Mouse (Mus musculus) midbrain, embryonic 10.5 days (tissue): ENCODE measurements around the gene Qpctl. TPM values are rescaled to one million over a fixed set of nuclear protein-coding genes. Genes with fewer than 3 reads are reported as not detected.

ENCODE experiments used
- DNase-seq: peaks from one replicate; pipeline ENCODE4 v3.0.0-alpha.2; 2017; ENCODE audit warnings: low spot score
- H3K27ac ChIP-seq: fragments of 300-500 bp; sonication (generic); replicated peaks from 2 replicates; pipeline ENCODE4 v1.5.1; 2016; ENCODE audit warnings: mild to moderate bottlenecking
- H3K27me3 ChIP-seq: fragments of 300-500 bp; sonication (generic); 2 replicates; pipeline ENCODE4 v1.6.1; 2016; ENCODE audit warnings: low read depth, mild to moderate bottlenecking; ENCODE audit not compliant: poor library complexity, severe bottlenecking
- H3K36me3 ChIP-seq: fragments of 300-500 bp; sonication (generic); 2 replicates; pipeline ENCODE4 v1.6.1; 2016; ENCODE audit warnings: mild to moderate bottlenecking, moderate library complexity
- H3K4me1 ChIP-seq: fragments of 300-500 bp; sonication (generic); 2 replicates; pipeline ENCODE4 v1.6.1; 2016
- H3K4me3 ChIP-seq: fragments of 300-500 bp; sonication (generic); 2 replicates; pipeline ENCODE4 v1.5.1; 2016; ENCODE audit warnings: mild to moderate bottlenecking, moderate library complexity
- H3K9me3 ChIP-seq: fragments of 300-500 bp; sonication (generic); replicated peaks from 2 replicates; pipeline ENCODE4 v1.6.1; 2016; ENCODE audit warnings: mild to moderate bottlenecking
- WGBS: fragments of 180-500 bp; shearing (Covaris S2); methylation state at CpG from one replicate; pipeline ENCODE4 v1.1.7; 2016; 5-methylcytosine and 5-hydroxymethylcytosine counted together
- polyA plus RNA-seq: library from polyadenylated mRNA; unstranded; fragments of >200 nt; fragmentation: Nextera tagmentation; extraction: Ambion mirVana; gene quantifications from 2 replicates; pipeline ENCODE4 v1.2.1, GENCODE M21; 2016

Qpctl gene
- polyA plus RNA-seq, 1 experiment from 2014 or later, result 17.0 TPM

DNA sequence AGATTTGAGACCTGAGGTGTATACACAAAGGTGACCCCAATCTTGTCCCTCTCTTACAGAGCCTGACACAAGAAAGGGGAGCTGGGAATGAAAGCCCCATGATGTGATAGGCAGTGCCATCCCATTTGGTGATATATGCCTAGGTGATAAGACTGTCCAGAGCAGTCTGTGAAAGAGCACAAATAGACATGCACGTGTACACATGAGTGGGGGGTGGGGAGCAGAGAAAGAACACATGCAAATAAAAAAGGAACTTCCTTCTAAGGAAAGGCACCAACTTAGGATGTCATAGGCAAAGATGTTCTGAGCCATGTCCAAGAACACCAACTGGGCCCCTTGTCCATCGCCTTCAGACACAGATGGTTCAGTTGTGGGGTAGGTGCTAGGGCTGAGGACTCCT is 44.6 kb downstream of the Qpctl start:
- Histone ChIP-seq H3K27me3 (no peaks in the 10 kb centered on the region), H3K36me3 (no peaks in the 10 kb centered on the region), H3K4me1 (no peaks in the 10 kb centered on the region), H3K9me3 (no peaks in the 10 kb centered on the region), H3K27ac (no peak overlapping the region), H3K4me3 (no peak overlapping the region)
- DNase-seq, result no peak
- WGBS, result 88% methylated on average over 2 of the region's 2 CpGs

DNA sequence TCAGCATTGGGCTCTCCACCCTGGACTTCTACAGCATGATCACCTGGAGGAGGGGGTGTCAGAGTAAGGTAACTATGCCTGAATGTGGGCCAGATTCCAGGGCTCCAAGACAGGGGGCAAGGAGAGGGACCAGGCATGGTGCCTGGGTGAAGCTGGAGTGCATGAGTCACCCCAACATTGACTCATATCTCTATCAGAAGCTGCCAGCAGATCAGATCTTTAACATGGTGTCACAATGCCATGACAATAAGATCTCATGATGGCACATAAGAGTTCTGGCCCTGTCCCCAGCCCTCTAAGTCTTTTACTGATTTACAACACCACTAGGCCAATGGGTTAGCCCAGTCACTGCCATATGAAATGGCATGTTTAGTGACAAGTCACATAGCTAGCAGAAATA is 45.4 kb downstream of the Qpctl start:
- Histone ChIP-seq H3K27me3 (no peaks in the 10 kb centered on the region), H3K27ac (no peak overlapping the region), H3K36me3 (no peaks in the 10 kb centered on the region), H3K9me3 (no peaks in the 10 kb centered on the region), H3K4me3 (no peak overlapping the region), H3K4me1 (peaks cover 5% of the 10 kb centered on the region; the same call in 1 of the 2 replicates)
- DNase-seq, result no peak

DNA sequence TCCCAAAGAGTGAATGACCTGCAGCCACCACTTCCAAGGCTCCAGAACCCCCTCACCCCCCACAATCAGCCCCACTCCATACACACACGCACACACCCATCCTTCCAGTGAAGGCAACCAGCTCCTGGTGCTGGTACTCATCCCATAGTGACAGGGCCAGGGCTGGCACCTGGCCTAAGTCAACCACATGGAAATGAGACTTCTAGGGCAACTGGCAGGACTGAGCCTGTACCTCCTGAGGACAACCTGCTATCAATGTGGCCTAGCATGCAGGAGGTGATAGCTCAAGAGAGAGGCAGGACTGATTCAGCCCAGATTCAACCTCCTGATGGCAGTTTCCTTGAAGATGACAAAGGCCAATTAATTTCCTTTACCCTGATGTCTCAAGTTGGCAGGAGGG is 48.8 kb downstream of the Qpctl start:
- WGBS, result 87% methylated on average over 1 of the region's 1 CpGs

DNA sequence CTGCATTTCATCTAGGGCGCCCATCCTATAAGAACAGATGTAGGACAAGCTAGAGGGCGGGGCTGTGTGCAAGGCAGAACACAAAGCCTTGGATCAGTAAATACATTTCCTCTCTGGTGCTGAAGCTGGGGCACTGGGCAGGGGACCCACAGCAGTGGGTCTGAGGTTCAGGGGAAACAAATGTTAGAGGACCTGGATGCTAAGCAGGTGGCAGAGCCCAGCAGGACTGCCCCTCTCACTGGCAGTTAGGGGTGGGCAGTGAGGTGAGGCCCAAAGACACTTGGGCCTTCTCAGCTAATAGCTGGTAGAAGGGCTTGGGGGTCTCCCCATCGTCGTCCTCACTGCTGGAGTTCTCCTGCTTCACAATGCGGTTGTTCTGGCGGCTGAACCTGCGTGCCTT is 50.3 kb downstream of the Qpctl start:
- Histone ChIP-seq H3K9me3 (no peaks in the 10 kb centered on the region), H3K36me3 (peaks cover 18% of the 10 kb centered on the region), H3K4me3 (no peak overlapping the region), H3K27me3 (no peaks in the 10 kb centered on the region), H3K27ac (no peak overlapping the region), H3K4me1 (peaks cover 47% of the 10 kb centered on the region)
- WGBS, result 61% methylated on average over 7 of the region's 7 CpGs
- DNase-seq, result no peak

More for the DNA sequence above, 48.8 kb downstream of the Qpctl start:
- no peak overlapping the region for H3K4me3 ChIP-seq
- H3K9me3 ChIP-seq, result no peaks in the 10 kb centered on the region
- H3K27ac ChIP-seq, result no peak overlapping the region
- no peak for DNase-seq
- no peaks in the 10 kb centered on the region for H3K27me3 ChIP-seq
- peaks cover 18% of the 10 kb centered on the region for H3K36me3 ChIP-seq
- peaks cover 34% of the 10 kb centered on the region for H3K4me1 ChIP-seq

DNA sequence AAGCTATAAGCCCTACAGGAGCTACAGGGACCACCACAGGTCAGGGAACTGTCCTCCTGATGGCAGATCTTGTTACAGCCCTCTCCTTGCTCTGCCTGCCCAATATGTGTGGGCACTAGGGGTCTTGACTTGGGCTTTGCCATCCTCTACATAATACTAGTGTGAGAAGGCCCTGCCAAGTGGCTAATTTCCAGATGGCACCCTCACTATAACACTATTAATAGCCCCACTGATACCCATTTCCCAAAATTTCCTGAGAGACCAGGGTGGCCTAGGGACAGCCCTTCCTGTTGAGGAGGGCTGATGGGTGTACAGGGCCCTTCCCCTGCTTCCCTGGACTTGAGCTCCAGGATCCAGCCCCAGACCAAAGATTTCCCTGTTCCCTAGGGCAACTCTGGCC is 51.2 kb downstream of the Qpctl start:
- no peaks in the 10 kb centered on the region for H3K9me3 ChIP-seq
- H3K4me3 ChIP-seq, result no peak overlapping the region
- no peaks in the 10 kb centered on the region for H3K27me3 ChIP-seq
- DNase-seq, result no peak
- peaks cover 56% of the 10 kb centered on the region for H3K4me1 ChIP-seq
- H3K27ac ChIP-seq, result no peak overlapping the region
- H3K36me3 ChIP-seq, result peaks cover 18% of the 10 kb centered on the region

DNA sequence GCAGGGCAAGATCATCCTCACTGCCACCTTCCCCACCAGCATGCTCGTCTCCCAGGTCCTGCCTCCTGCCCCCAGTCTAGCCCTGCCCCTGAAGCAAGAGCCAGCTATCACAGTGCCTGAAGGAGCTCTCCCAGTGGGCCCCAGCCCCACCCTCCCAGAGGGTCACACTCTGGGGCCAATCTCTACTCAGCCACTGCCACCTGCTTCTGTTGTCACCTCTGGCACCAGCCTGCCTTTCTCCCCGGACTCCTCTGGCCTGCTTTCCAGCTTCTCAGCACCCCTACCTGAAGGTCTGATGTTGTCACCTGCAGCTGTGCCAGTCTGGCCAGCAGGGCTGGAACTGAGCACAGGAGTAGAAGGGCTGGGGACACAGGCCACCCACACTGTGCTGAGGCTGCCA is 51.9 kb downstream of the Qpctl start:
- Histone ChIP-seq H3K4me3 (peak overlapping the region; percentile 85), H3K4me1 (peaks cover 62% of the 10 kb centered on the region), H3K36me3 (peaks cover 20% of the 10 kb centered on the region), H3K9me3 (no peaks in the 10 kb centered on the region), H3K27me3 (peaks cover 3% of the 10 kb centered on the region), H3K27ac (0 out of 2 replicates have a peak overlapping the region, but pooled peaks have one; percentile 52)
- 84% methylated on average over 2 of the region's 2 CpGs for WGBS
- DNase-seq, result no peak

DNA sequence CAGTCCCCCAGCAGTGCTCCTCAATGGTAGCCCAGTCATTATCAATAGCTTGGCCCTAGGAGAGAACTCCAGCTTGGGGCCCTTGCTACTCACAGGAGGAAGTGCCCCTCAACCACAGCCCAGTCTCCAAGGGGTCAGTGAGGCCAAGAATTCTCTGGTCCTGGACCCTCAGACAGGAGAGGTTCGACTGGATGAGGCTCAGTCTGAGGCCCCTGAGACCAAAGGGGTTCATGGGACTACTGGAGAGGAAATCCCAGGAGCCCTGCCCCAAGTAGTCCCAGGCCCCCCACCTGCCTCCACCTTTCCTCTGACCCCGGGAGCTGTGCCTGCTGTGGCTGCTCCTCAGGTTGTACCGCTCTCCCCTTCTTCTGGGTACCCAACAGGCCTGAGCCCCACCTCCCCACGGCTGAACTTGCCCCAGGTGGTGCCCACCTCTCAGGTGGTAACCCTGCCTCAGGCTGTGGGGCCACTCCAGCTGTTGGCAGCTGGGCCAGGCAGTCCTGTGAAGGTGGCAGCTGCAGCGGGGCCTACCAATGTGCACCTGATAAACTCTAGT is 52.6 kb downstream of the Qpctl start:
- peaks cover 27% of the 10 kb centered on the region for H3K36me3 ChIP-seq
- H3K4me1 ChIP-seq, result peaks cover 69% of the 10 kb centered on the region
- H3K4me3 ChIP-seq, result peak overlapping the region; percentile 85
- DNase-seq, result no peak
- 62% methylated on average over 5 of the region's 5 CpGs for WGBS
- H3K9me3 ChIP-seq, result no peaks in the 10 kb centered on the region
- H3K27me3 ChIP-seq, result peaks cover 10% of the 10 kb centered on the region
- peak overlapping the region; percentile 98 for H3K27ac ChIP-seq

DNA sequence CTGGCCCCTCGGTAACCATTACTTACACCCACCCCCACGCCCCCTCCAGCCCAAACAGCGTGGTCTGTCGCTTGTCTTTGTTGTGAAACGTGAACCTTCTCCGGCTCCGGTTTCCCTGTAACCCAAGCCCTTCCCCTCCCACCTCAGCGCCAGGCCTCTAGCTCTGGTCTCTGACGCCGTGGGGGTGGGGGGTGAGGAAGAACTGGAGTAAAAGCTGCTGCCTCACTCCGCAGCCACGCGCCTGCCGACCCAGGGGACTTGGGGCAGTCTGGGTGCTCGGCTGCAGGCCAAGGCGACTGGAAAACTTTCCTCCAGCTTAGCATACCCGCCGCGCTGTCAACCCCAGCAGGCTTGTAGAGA is 53.4 kb downstream of the Qpctl start:
- peaks cover 75% of the 10 kb centered on the region for H3K4me1 ChIP-seq
- H3K9me3 ChIP-seq, result no peaks in the 10 kb centered on the region
- peak overlapping the region; percentile 98 for H3K27ac ChIP-seq
- peaks cover 35% of the 10 kb centered on the region for H3K36me3 ChIP-seq
- H3K4me3 ChIP-seq, result peak overlapping the region; percentile 85
- peaks cover 17% of the 10 kb centered on the region for H3K27me3 ChIP-seq
- WGBS, result 0% methylated on average over 19 of the region's 19 CpGs
- peak; percentile 80 for DNase-seq

DNA sequence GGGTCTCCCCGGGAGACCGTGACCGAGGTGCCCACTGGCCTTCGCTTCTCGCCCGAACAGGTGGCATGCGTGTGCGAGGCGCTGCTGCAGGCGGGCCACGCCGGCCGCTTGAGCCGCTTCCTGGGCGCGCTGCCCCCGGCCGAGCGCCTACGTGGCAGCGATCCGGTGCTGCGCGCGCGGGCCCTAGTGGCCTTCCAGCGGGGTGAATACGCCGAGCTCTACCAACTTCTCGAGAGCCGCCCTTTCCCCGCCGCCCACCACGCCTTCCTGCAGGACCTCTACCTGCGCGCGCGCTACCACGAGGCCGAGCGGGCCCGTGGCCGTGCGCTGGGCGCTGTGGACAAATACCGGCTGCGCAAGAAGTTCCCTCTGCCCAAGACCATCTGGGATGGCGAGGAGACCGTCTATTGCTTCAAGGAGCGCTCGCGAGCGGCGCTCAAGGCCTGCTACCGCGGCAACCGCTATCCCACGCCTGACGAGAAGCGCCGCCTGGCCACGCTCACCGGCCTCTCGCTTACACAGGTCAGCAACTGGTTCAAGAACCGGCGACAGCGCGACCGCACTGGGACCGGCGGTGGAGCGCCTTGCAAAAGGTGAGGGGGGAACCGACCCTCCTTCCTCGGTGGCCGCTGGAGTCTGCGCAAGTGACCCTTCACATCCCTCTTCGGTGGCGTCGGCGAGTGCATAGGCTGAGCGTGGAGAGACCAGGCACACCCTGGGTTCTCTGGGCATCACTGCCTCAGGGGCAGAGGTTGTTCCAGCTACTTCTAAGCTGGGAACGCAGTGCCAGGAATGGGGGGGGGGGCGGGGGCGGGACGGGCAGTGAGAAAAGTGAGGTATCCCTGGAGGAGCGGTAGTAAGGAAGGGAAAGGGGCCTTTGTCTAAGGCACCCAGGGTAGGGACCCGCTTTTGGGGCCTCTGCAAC is 54.0 kb downstream of the Qpctl start:
- H3K36me3 ChIP-seq, result peaks cover 41% of the 10 kb centered on the region

DNA sequence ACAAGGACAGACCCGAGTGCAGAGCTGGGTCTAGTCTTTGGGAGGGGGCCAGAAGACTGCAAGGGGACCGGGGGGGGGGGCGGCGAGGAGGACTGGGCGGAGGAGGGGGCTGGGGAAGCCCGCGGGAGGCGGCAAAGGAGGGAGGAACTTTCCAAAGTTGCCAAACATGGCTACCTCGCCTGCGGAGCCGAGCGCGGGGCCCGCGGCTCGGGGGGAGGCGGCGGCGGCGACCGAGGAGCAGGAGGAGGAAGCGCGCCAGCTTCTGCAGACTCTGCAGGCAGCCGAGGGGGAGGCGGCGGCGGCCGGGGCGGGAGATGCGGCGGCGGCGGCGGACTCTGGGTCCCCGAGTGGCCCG is 54.6 kb downstream of the Qpctl start, which contains the start of gene Six5:
Gene Six5 (plus strand): TSS at position 124 of the 355 bp plus-strand sequence.
- Histone ChIP-seq H3K4me1 (peaks cover 75% of the 10 kb centered on the region), H3K36me3 (peaks cover 47% of the 10 kb centered on the region), H3K4me3 (peak within 1 kb of the TSS; percentile 85), H3K9me3 (no peaks in the 10 kb centered on the region), H3K27ac (peak within 1 kb of the TSS; percentile 98), H3K27me3 (peaks cover 30% of the 10 kb centered on the region)
- no peak for DNase-seq
- WGBS, result 0% methylated on average over 20 of the region's 36 CpGs

More for the DNA sequence above, 54.0 kb downstream of the Qpctl start:
- Histone ChIP-seq H3K27me3 (peaks cover 24% of the 10 kb centered on the region), H3K4me3 (peak overlapping the region; percentile 85), H3K9me3 (no peaks in the 10 kb centered on the region), H3K4me1 (peaks cover 75% of the 10 kb centered on the region), H3K27ac (peak overlapping the region; percentile 98)
- under 1% methylated on average over 85 of the region's 87 CpGs for whole genome bisulfite sequencing
- DNase-seq, result peak; percentile 71

DNA sequence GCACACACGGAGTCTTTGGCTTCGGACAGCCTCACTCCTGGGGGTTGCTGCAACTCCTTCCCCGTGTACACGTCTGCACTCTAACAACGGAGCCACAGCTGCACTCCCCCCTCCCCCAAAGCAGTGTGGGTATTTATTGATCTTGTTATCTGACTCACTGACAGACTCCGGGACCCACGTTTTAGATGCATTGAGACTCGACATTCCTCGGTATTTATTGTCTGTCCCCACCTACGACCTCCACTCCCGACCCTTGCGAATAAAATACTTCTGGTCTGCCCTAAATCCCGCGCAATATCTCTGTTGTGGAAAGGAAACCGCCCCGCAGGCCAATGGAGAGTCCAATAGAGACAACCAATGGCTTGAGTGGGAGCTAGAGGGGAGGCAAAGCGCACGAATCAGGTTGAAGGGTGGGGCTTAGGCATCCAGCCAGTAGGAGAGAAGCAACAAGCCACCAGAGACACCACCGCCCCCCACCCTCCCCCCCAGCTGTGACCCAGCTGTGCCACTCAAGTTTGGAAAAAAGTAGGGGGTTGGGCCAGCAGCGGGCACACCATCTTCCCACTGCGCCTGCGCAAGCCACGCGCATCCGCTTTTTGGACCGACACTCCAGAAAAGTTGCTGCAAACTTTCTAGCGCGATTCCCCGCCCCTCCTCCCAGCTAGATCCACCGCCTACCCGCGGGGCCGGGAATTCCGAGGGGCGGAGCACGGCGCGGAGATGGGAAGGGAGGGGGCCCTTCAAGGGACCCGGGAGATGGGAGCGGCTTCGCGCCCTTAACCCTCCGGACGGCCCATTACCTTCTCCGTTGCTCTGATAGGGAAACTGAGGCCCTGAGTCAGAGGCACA is 55.3 kb downstream of the Qpctl start:
- under 1% methylated on average over 44 of the region's 45 CpGs for WGBS
- H3K27ac ChIP-seq, result peak overlapping the region; percentile 98
- H3K4me3 ChIP-seq, result peak overlapping the region; percentile 85
- peaks cover 53% of the 10 kb centered on the region for H3K36me3 ChIP-seq
- H3K27me3 ChIP-seq, result peaks cover 31% of the 10 kb centered on the region
- peaks cover 71% of the 10 kb centered on the region for H3K4me1 ChIP-seq
- no peaks in the 10 kb centered on the region for H3K9me3 ChIP-seq
- peak; percentile 99 for DNase-seq

DNA sequence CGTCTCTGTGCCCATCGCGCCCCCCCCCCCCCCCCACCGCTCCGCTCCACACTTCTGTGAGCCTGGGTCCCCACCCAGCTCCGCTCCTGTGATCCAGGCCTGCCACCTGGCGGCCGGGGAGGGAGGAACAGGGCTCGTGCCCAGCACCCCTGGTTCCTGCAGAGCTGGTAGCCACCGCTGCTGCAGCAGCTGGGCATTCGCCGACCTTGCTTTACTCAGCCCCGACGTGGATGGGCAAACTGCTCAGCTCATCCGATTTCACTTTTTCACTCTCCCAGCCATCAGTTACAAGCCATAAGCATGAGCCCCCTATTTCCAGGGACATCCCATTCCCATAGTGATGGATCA is 55.9 kb downstream of the Qpctl start:
- H3K4me1 ChIP-seq, result peaks cover 66% of the 10 kb centered on the region

More for the DNA sequence above, 55.9 kb downstream of the Qpctl start:
- Histone ChIP-seq H3K9me3 (no peaks in the 10 kb centered on the region), H3K27ac (peak overlapping the region; percentile 98), H3K36me3 (peaks cover 60% of the 10 kb centered on the region), H3K27me3 (peaks cover 31% of the 10 kb centered on the region), H3K4me3 (peak overlapping the region; percentile 85)
- WGBS, result under 1% methylated on average over 13 of the region's 15 CpGs
- peak; percentile 87 for DNase-seq
